In the genomic region with DNA sequence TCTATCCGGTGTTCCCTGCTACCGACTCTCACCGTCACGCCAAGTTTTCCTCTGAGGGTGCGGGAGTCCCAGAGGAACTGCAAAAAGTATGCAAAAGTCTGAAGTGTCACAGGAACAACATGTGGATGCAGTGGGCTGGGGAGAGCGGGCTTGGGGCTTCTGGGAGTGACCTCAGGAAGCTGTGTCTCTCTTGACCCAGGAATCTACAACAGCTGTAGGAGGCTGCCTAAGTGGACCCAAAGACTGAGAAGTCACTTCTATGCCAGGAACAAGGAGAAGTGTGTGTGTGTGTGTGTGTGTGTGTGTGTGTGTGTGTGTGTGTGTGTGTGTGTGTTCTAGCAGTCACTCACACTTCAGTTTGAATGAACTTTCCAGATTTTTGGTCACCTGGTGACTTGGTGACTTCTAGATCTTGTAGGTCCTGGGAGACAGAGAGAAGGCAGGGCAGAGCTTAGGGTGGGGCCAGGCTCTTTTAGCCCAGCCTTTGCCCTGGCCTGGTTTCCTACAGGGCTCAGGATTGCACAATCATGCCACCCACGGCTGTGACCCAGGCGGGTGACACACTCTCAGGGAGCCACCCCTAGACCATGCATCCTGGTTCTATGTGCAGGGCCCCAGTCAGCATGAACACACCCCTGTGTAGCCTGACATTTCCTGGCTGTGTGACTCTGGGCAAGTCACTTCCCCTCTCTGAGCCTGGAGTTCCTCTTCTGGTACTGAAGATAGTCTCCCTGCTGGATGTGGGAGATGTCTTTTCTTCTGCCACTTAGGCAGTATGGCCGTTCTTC, we compare ENCODE assay signal across 8 mouse cellular contexts.
DNase-seq lines count a peak whose midpoint lies in the region; ATAC-seq and TF ChIP-seq lines count a peak whose summit lies in the region.

No protein-coding gene starts in this region.

- H3K4me1 ChIP-seq in lung, adult 2 months (ENCODE audit: control insufficient read depth, insufficient read depth, low read length): peaks cover 11% of the 10 kb centered on the region; the same call in 1 of the 2 replicates
- H3K4me1 ChIP-seq in midbrain, embryonic 15.5 days: no peaks in the 10 kb centered on the region

- H3K9ac ChIP-seq in midbrain, embryonic 15.5 days: no peak overlapping the region

- DNase-seq in urinary bladder, adult 2 months (ENCODE audit: low spot score): peak; percentile 34
- no peak for DNase-seq in urinary bladder, postnatal 4 days (ENCODE audit: low spot score in 2 of 2)
- peak; percentile 55 for DNase-seq in heart, adult 8-10 months (ENCODE audit: low spot score)
- DNase-seq in lung, adult 2 months: peak; percentile 63
- no peak for DNase-seq in left cerebral cortex, adult 2 months (ENCODE audit: extremely low spot score in 1 of 2, low spot score in 2 of 2)
- no peak for DNase-seq in layer of hippocampus, adult 18-20 months (ENCODE audit: low spot score in 2 of 2)

- no peak overlapping the region for H3K27ac ChIP-seq in left cerebral cortex, adult 2 months
- H3K27ac ChIP-seq in midbrain, embryonic 15.5 days: no peak overlapping the region

- H3K9me3 ChIP-seq in midbrain, embryonic 15.5 days: no peaks in the 10 kb centered on the region

- TF ChIP-seq CTCF in lung, adult 2 months (IDR thresholded peaks at IDR 0.05; ENCODE audit: insufficient read depth, low read length): no peak
- TF ChIP-seq CTCF in left cerebral cortex, adult 2 months (IDR thresholded peaks at IDR 0.05): no peak

- no peak overlapping the region for H3K4me3 ChIP-seq in lung, adult 2 months (replicated peaks; ENCODE audit: extremely low read depth, low read depth, low read length)
- H3K4me3 ChIP-seq in left cerebral cortex, adult 2 months: no peak overlapping the region
- H3K4me3 ChIP-seq in midbrain, embryonic 15.5 days: no peak overlapping the region

- no peak overlapping the region for H3K4me2 ChIP-seq in midbrain, embryonic 15.5 days

- H3K36me3 ChIP-seq in midbrain, embryonic 15.5 days (replicated peaks): no peaks in the 10 kb centered on the region

- TF ChIP-seq POLR2A in lung, adult 2 months (IDR thresholded peaks at IDR 0.05; ENCODE audit: borderline replicate concordance, extremely low read depth, low read depth, low read length): no peak

- 68% methylated on average over 9 of the region's 9 CpGs for WGBS in lung, adult 2 months
- WGBS in midbrain, embryonic 15.5 days: 87% methylated on average over 9 of the region's 9 CpGs

- H3K27me3 ChIP-seq in midbrain, embryonic 15.5 days (replicated peaks): no peaks in the 10 kb centered on the region

- intact Hi-C loops in left cerebral cortex, adult 2 months (cut with DNase I): no loop called here

- ATAC-seq in frontal cortex, adult (ENCODE audit: low TSS enrichment): no peak
- no peak for ATAC-seq in midbrain, embryonic 15.5 days (replicated peaks)

Comparison
In these comparisons a context has a peak if more than half of its experiments do, and no peak if none do; other contexts are left out.
1. DNase-seq: peak in urinary bladder, adult 2 months (single experiment), heart, adult 8-10 months (single experiment) and lung, adult 2 months (single experiment); none in urinary bladder, postnatal 4 days (0 of 2), left cerebral cortex, adult 2 months (0 of 2) and layer of hippocampus, adult 18-20 months (0 of 2).